Mouse (Mus musculus) brain, embryonic 14.5 days (tissue): Measurements from ENCODE around the gene Gphb5. TPM values are rescaled to one million over a fixed set of nuclear protein-coding genes. Genes with fewer than 3 reads are reported as not detected.

Experiments
- DNase-seq: peaks from one replicate; pipeline ENCODE4 v3.0.0-alpha.2; 2011; ENCODE audit warnings: low read depth
- CTCF ChIP-seq: fragments of 200-500 bp; IDR thresholded peaks from 2 replicates; pipeline ENCODE4 v1.5.1; 2012; ENCODE audit warnings: inconsistent platforms, mild to moderate bottlenecking, moderate library complexity, borderline replicate concordance; ENCODE audit not compliant: insufficient read depth, insufficient read length; ENCODE audit errors: extremely low read depth
- POLR2A ChIP-seq: fragments of 200-500 bp; IDR thresholded peaks from 2 replicates; pipeline ENCODE4 v1.6.1; 2012; ENCODE audit warnings: mild to moderate bottlenecking, inconsistent platforms, borderline replicate concordance; ENCODE audit not compliant: poor library complexity, insufficient read depth, insufficient read length, severe bottlenecking; ENCODE audit errors: extremely low read depth
- polyA plus RNA-seq: library from polyadenylated mRNA; depleted of rRNA; stranded (reverse); fragments of >200 nt; gene quantifications from 2 replicates; pipeline ENCODE4 v1.2.3, GENCODE M21; 2012

Gphb5 gene
- polyA plus RNA-seq, 1 experiment: 0.05 TPM

GRCm38 (mm10) chr12:75388521-75388920 lies 28.1 kb downstream of the Gphb5 start:
- TF ChIP-seq CTCF: no peak
- no peak for TF ChIP-seq POLR2A
- DNase-seq: no peak

GRCm38 (mm10) chr12:75387846-75388245 lies 28.7 kb downstream of the Gphb5 start:
- no peak for TF ChIP-seq CTCF
- TF ChIP-seq POLR2A: no peak
- DNase-seq: no peak

GRCm38 (mm10) chr12:75387156-75387555 lies 29.4 kb downstream of the Gphb5 start:
- TF ChIP-seq POLR2A: no peak
- TF ChIP-seq CTCF: no peak
- DNase-seq: no peak

GRCm38 (mm10) chr12:75386731-75387130 lies 29.9 kb downstream of the Gphb5 start:
- DNase-seq: no peak
- no peak for TF ChIP-seq POLR2A
- no peak for TF ChIP-seq CTCF

GRCm38 (mm10) chr12:75376126-75376525 lies 40.5 kb downstream of the Gphb5 start:
- DNase-seq: no peak
- TF ChIP-seq POLR2A: no peak
- no peak for TF ChIP-seq CTCF

GRCm38 (mm10) chr12:75375060-75375459 lies 41.5 kb downstream of the Gphb5 start:
- peak; percentile 46 for DNase-seq
- no peak for TF ChIP-seq CTCF
- no peak for TF ChIP-seq POLR2A

GRCm38 (mm10) chr12:75374437-75374836 lies 42.1 kb downstream of the Gphb5 start:
- no peak for TF ChIP-seq CTCF
- no peak for DNase-seq

GRCm38 (mm10) chr12:75369418-75369851 lies 47.1 kb downstream of the Gphb5 start:
- DNase-seq: no peak
- TF ChIP-seq CTCF (no peak), POLR2A (no peak)

- no peak for DNase-seq
- TF ChIP-seq CTCF (no peak), POLR2A (no peak)
Observed at GRCm38 (mm10) chr12:75368527-75368926, 48.1 kb downstream of the Gphb5 start.

GRCm38 (mm10) chr12:75367371-75367770 lies 49.2 kb downstream of the Gphb5 start:
- no peak for DNase-seq
- no peak for TF ChIP-seq POLR2A
- TF ChIP-seq CTCF: no peak

- TF ChIP-seq CTCF (no peak), POLR2A (no peak)
- no peak for DNase-seq
Observed at GRCm38 (mm10) chr12:75365621-75366124, 50.9 kb downstream of the Gphb5 start.

GRCm38 (mm10) chr12:75364416-75364815 lies 52.2 kb downstream of the Gphb5 start:
- TF ChIP-seq POLR2A: no peak
- TF ChIP-seq CTCF: no peak
- no peak for DNase-seq
